ENCODE assay signal across 24 mouse cellular contexts in the genomic region with DNA sequence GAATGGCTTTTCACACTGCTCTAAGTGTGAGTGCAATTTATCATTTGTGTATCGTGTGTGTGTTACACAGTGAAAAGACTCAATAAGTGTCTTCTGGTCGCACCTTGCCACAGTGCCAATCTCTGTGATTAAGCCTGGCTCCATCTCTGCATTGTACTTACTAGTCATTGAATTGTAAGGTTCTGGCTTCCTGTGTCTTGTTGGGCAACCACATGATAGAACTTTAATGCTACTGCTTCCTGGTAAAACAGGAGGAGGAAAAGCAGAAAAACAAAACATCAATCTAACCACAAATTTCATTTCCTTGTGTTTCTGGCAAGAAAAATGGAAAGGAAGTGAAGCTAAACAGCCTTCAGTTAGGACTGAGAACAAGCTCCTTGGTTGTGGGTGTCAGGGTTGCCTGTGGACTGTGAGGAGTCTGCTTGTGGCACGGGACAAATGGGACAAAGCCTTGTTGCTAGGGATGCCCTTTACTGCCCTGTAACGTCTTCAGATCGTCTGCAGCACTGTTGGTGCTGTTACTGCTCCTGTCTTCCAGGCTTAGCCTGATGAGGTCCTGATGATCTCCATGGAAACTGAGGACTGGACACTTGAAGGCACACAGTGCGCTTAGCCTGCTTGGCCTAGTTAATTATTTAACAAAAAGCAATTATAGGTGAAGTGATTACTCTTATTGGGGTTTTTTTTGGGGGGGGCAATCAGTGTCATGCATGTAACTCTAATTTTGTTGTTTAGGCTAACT. TPM values are rescaled to one million over a fixed set of nuclear protein-coding genes. Genes with fewer than 3 reads are reported as not detected.
DNase-seq lines count a peak whose midpoint lies in the region; ATAC-seq and TF ChIP-seq lines count a peak whose summit lies in the region.
"Had no signal": no experiment of that assay in that cellular context is flagged by ENCODE, and none has a peak within 500 bp of the region (broad histone marks: within the 10 kb centered on the region; RNA-seq: fewer than 3 reads in every experiment).

No protein-coding gene starts in this region.

- peak overlapping the region; percentile 11; the same call in 1 of the 2 replicates for H3K27ac ChIP-seq in heart, adult 2 months
- peak overlapping the region; percentile 45 for H3K27ac ChIP-seq in brown adipose tissue, adult 24 weeks (replicated peaks; ENCODE audit: low read depth, low read length)
- H3K27ac ChIP-seq: embryonic facial prominence, embryonic 12.5 days; layer of hippocampus, adult 2 months; limb, embryonic 12.5 days; liver, embryonic 14.5 days; midbrain, embryonic 10.5 days had no signal

- DNase-seq in heart, adult 2 months = no peak
- DNase-seq in heart, postnatal 25 days (ENCODE audit: low spot score) = no peak
- DNase-seq in spleen, postnatal 36 days (ENCODE audit: low spot score in 2 of 2) = peak; percentile 6 to 13
- DNase-seq in spleen, postnatal 14 days (ENCODE audit: low spot score in 2 of 2) = no peak
- DNase-seq in cerebellum, postnatal 14 days = no peak
- no peak for DNase-seq in ovary, postnatal 10 days (ENCODE audit: low spot score)
- DNase-seq: adrenal gland, adult 2 months; cerebellum, postnatal 36 days; forebrain, postnatal 0 days; gastrocnemius, postnatal 14 days; heart, postnatal 36 days; right cerebral cortex, postnatal 14 days; thymus, postnatal 14 days had no signal

- no peak for TF ChIP-seq CTCF in heart, adult 2 months (IDR thresholded peaks at IDR 0.05)

- 0 out of 2 replicates have a peak, but pooled peaks cover 2% of the 10 kb centered on the region for H3K36me3 ChIP-seq in heart, adult 2 months (ENCODE audit: control insufficient read depth, insufficient read depth, low read length)

- H3K4me1 ChIP-seq in heart, adult 2 months (ENCODE audit: control insufficient read depth, insufficient read depth, low read length) = peaks cover 3% of the 10 kb centered on the region
- H3K4me1 ChIP-seq in brown adipose tissue, adult 24 weeks (ENCODE audit: control insufficient read depth, insufficient read depth, insufficient read length, low read length) = peaks cover 7% of the 10 kb centered on the region; the same call in 1 of the 2 replicates
- H3K4me1 ChIP-seq: embryonic facial prominence, embryonic 12.5 days; limb, embryonic 12.5 days; midbrain, embryonic 10.5 days had no signal

- 54% methylated on average over 6 of the region's 6 CpGs for WGBS in heart, adult 2 months

- H3K9ac ChIP-seq in heart, adult 2 months (ENCODE audit: low read depth, low read length) = no peak overlapping the region
- H3K9ac ChIP-seq: embryonic facial prominence, embryonic 12.5 days; forebrain, postnatal 0 days; limb, embryonic 12.5 days; liver, embryonic 14.5 days had no signal

- TF ChIP-seq POLR2A in heart, adult 2 months (IDR thresholded peaks at IDR 0.05; ENCODE audit: insufficient read depth, low read depth, low read length) = no peak

- no peaks in the 10 kb centered on the region for H3K79me2 ChIP-seq in heart, adult 2 months (replicated peaks; ENCODE audit: control insufficient read depth, insufficient read depth, low read length)

- H3K4me3 ChIP-seq in heart, adult 2 months = no peak overlapping the region
- no peak overlapping the region for H3K4me3 ChIP-seq in brown adipose tissue, adult 24 weeks (ENCODE audit: insufficient read depth, low read depth, low read length)
- H3K4me3 ChIP-seq: embryonic facial prominence, embryonic 12.5 days; layer of hippocampus, adult 2 months; limb, embryonic 12.5 days; midbrain, embryonic 10.5 days; myocyte had no signal

- TF ChIP-seq EP300 in heart, adult 2 months (IDR thresholded peaks at IDR 0.05; ENCODE audit: insufficient read depth, low read depth, low read length) = no peak

- no peaks in the 10 kb centered on the region for H3K27me3 ChIP-seq in heart, adult 2 months (ENCODE audit: control insufficient read depth, insufficient read depth, low read length)
- H3K27me3 ChIP-seq: embryonic facial prominence, embryonic 12.5 days; limb, embryonic 12.5 days had no signal

- intact Hi-C loops in heart, adult 2 months (cut with DNase I) = loop anchor here (5.0 kb wide), 1 partner anchor 217 kb away; a partner anchor contains a TSS
- intact Hi-C loops in heart, postnatal 25 days (cut with DNase I) = loop anchor here (5.0 kb wide), 1 partner anchor 222 kb away; no protein-coding TSS in a partner anchor

- ATAC-seq in monocyte, adult 5-6 weeks (replicated peaks; ENCODE audit: insufficient number of reproducible peaks, low FRiP score, low TSS enrichment, poor library complexity, severe bottlenecking) = 0 out of 2 replicates have a peak, but pooled peaks have one; percentile 39
- ATAC-seq: forebrain, postnatal 0 days; lung, postnatal 0 days had no signal

RNA-seq across cellular contexts. Expression of a gene that starts 14.7 kb away (rescaled TPM):
- 1 to 10 TPM in 1 of 2 experiments, under 1 TPM in 1; 0.98 to 1.5 TPM for total RNA-seq in heart, adult 2 months (2021)
- 0.76 TPM in 2 replicates for polyA plus RNA-seq in heart, adult 2 months (2012; rRNA removed)
- 1 to 10 TPM; 1.7 TPM for total RNA-seq in heart, postnatal 25 days (2021)
- 2.6 and 2.7 TPM in 2 replicates for polyA plus RNA-seq in brown adipose tissue, adult 24 weeks (2012; ENCODE audit: insufficient read depth, insufficient read length, missing spikeins)
- 245 to 446 TPM (median 387 TPM) in 3 replicates for total RNA-seq in monocyte, adult 5-6 weeks (2017)
- total RNA-seq: ES-E14 had no signal

RNA-seq across cellular contexts. Expression of a gene that starts 21.8 kb away (rescaled TPM):
- under 1 TPM in 1 of 2 experiments, not detected in 1; 0.30 TPM for total RNA-seq in heart, adult 2 months (2021)
- 0.10 TPM in 1 of 2 replicates, not detected in the other for polyA plus RNA-seq in heart, adult 2 months (2012; rRNA removed)
- total RNA-seq in heart, postnatal 25 days (2021) = under 1 TPM; 0.14 to 0.21 TPM
- polyA plus RNA-seq in brown adipose tissue, adult 24 weeks (2012; ENCODE audit: insufficient read depth, insufficient read length, missing spikeins) = not detected in 2 replicates
- total RNA-seq in monocyte, adult 5-6 weeks (2017) = 0.29 TPM in 1 of 3 replicates, not detected in the others
- total RNA-seq: heart, postnatal 36 days had no signal
- polyA plus RNA-seq: heart, embryonic 11.5 days had no signal

RNA-seq across cellular contexts. Expression of a gene that starts 25.4 kb away (rescaled TPM):
- 10 to 100 TPM; 80.7 to 85.1 TPM for total RNA-seq in heart, adult 2 months (2021)
- polyA plus RNA-seq in heart, adult 2 months (2012; rRNA removed) = 23.5 and 40.2 TPM in 2 replicates
- total RNA-seq in heart, postnatal 25 days (2021) = 10 to 100 TPM; 77.5 to 80.5 TPM
- 60.4 and 82.4 TPM in 2 replicates for polyA plus RNA-seq in brown adipose tissue, adult 24 weeks (2012; ENCODE audit: insufficient read depth, insufficient read length, missing spikeins)
- total RNA-seq in monocyte, adult 5-6 weeks (2017) = 45.0 to 54.5 TPM (median 52.3 TPM) in 3 replicates

Comparison
In these comparisons a context has a peak if more than half of its experiments do, and no peak if none do; other contexts are left out.
1. DNase-seq: peak in spleen, postnatal 36 days (2 of 2); none in heart, adult 2 months (0 of 2), heart, postnatal 25 days (single experiment), spleen, postnatal 14 days (0 of 2), cerebellum, postnatal 14 days (0 of 2) and ovary, postnatal 10 days (single experiment).
2. RNA of a gene that starts 14.7 kb away (total RNA-seq): 245 to 446 TPM in monocyte, adult 5-6 weeks; 1.7 TPM in heart, postnatal 25 days and 0.98 to 1.5 TPM in heart, adult 2 months; every median in the first group is over 10 times any median in the second.